Mouse (Mus musculus): ENCODE results near the gene Dcun1d3. TPM values are rescaled to one million over a fixed set of nuclear protein-coding genes. Genes with fewer than 3 reads are reported as not detected.

Gene Dcun1d3
- total and polyA plus RNA-seq, 3 experiments: 8.9 to 10.8 (median 8.9) TPM

DNA sequence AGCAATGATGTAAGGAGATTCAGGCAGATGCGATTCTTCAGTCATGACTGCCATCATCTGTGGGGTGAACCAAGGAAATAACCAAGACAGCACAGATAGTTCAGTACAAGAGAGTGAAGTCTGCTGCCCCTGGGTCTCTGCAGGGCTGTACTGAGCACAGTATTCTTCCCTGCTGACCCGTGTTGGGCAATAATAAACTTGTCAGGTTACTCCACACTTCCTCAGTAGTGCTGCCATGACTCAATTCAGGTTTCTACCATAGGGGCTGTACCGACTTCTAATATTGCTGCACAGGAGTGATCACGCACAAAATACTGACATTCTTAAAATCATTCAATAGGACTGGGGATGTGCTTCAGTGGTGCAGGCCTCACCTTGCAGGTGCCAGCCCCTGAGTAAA lies 16.9 kb downstream of the Dcun1d3 start:
- DNase-seq (ENCODE audit: low spot score) (no peak), ATAC-seq (ENCODE audit: extremely low read depth, insufficient number of reproducible peaks, low FRiP score, poor library complexity, severe bottlenecking) (no peak)
- peaks cover 31% of the 10 kb centered on the region for H3K36me3 ChIP-seq (replicated peaks)
- TF ChIP-seq TAL1 (conservative IDR thresholded peaks at IDR 0.05; ENCODE audit: low read depth, low read length) (no peak), CTCF (IDR thresholded peaks at IDR 0.05; ENCODE audit: low read depth, low read length) (no peak), POLR2AphosphoS5 (IDR thresholded peaks at IDR 0.05; ENCODE audit: insufficient replicate concordance, low read depth, low read length) (no peak), GATA2 (IDR thresholded peaks at IDR 0.05; ENCODE audit: borderline replicate concordance, low read depth, low read length) (no peak), GATA1 (IDR thresholded peaks at IDR 0.05; ENCODE audit: borderline replicate concordance, low read length) (no peak)
- H3K4me1 ChIP-seq (ENCODE audit: insufficient read depth, low read depth, low read length): peaks cover 2% of the 10 kb centered on the region
- H3K9me3 ChIP-seq (replicated peaks): no peaks in the 10 kb centered on the region
- H3K4me3 ChIP-seq (ENCODE audit: low read depth, low read length): no peak overlapping the region
- no peaks in the 10 kb centered on the region for H3K27me3 ChIP-seq (ENCODE audit: insufficient read depth, low read length)

- no peak for DNase-seq (ENCODE audit: low spot score)
- Histone ChIP-seq H3K4me1 (ENCODE audit: insufficient read depth, low read depth, low read length) (no peaks in the 10 kb centered on the region; the same call in 1 of the 2 replicates), H3K27me3 (ENCODE audit: insufficient read depth, low read length) (no peaks in the 10 kb centered on the region), H3K36me3 (replicated peaks) (peaks cover 32% of the 10 kb centered on the region), H3K9me3 (replicated peaks) (no peaks in the 10 kb centered on the region), H3K4me3 (ENCODE audit: low read depth, low read length) (no peak overlapping the region)
- no peak for TF ChIP-seq GATA1 (IDR thresholded peaks at IDR 0.05; ENCODE audit: borderline replicate concordance, low read length)
- TF ChIP-seq GATA2 (IDR thresholded peaks at IDR 0.05; ENCODE audit: borderline replicate concordance, low read depth, low read length): no peak
- no peak for TF ChIP-seq POLR2AphosphoS5 (IDR thresholded peaks at IDR 0.05; ENCODE audit: insufficient replicate concordance, low read depth, low read length)
- no peak for TF ChIP-seq TAL1 (conservative IDR thresholded peaks at IDR 0.05; ENCODE audit: low read depth, low read length)
- no peak for TF ChIP-seq CTCF (IDR thresholded peaks at IDR 0.05; ENCODE audit: low read depth, low read length)
- ATAC-seq (ENCODE audit: extremely low read depth, insufficient number of reproducible peaks, low FRiP score, poor library complexity, severe bottlenecking): no peak
Observed at GRCm38 (mm10) chr7:119875776-119876440, 20.2 kb downstream of the Dcun1d3 start.

DNA sequence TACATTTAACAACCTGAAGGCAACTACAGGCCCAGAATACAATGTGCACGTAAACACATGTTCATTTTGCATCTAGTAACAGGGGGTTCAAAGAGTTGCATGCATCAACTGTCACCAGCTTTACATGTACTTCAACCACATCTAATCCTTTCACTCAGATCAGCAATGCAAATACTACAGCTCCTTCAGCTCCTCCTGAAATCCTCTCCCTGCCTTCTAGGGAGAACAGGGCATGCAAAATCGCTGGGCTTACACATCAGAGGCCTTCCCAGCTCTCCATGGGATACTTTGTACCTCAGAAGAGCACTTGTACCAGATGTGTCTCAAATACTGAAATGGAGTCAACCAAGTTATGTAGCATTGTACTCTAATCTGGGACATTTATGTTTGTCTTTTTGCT lies 23.0 kb downstream of the Dcun1d3 start:
- Histone ChIP-seq H3K36me3 (replicated peaks) (peaks cover 26% of the 10 kb centered on the region), H3K9me3 (replicated peaks) (no peaks in the 10 kb centered on the region), H3K4me3 (ENCODE audit: low read depth, low read length) (no peak overlapping the region), H3K27me3 (ENCODE audit: insufficient read depth, low read length) (no peaks in the 10 kb centered on the region), H3K4me1 (ENCODE audit: insufficient read depth, low read depth, low read length) (peaks cover 3% of the 10 kb centered on the region; the same call in 1 of the 2 replicates)
- ATAC-seq (ENCODE audit: extremely low read depth, insufficient number of reproducible peaks, low FRiP score, poor library complexity, severe bottlenecking) (no peak), DNase-seq (ENCODE audit: low spot score) (no peak)
- no peak for TF ChIP-seq TAL1 (conservative IDR thresholded peaks at IDR 0.05; ENCODE audit: low read depth, low read length)
- TF ChIP-seq POLR2AphosphoS5 (IDR thresholded peaks at IDR 0.05; ENCODE audit: insufficient replicate concordance, low read depth, low read length): no peak
- TF ChIP-seq GATA1 (IDR thresholded peaks at IDR 0.05; ENCODE audit: borderline replicate concordance, low read length): no peak
- no peak for TF ChIP-seq CTCF (IDR thresholded peaks at IDR 0.05; ENCODE audit: low read depth, low read length)

- Histone ChIP-seq H3K36me3 (replicated peaks) (peaks cover 25% of the 10 kb centered on the region), H3K4me1 (ENCODE audit: insufficient read depth, low read depth, low read length) (peaks cover 3% of the 10 kb centered on the region; the same call in 1 of the 2 replicates), H3K4me3 (ENCODE audit: low read depth, low read length) (no peak overlapping the region), H3K27me3 (ENCODE audit: insufficient read depth, low read length) (no peaks in the 10 kb centered on the region), H3K9me3 (replicated peaks) (no peaks in the 10 kb centered on the region)
- DNase-seq (ENCODE audit: low spot score) (no peak), ATAC-seq (ENCODE audit: extremely low read depth, insufficient number of reproducible peaks, low FRiP score, poor library complexity, severe bottlenecking) (no peak)
- no peak for TF ChIP-seq POLR2AphosphoS5 (IDR thresholded peaks at IDR 0.05; ENCODE audit: insufficient replicate concordance, low read depth, low read length)
- no peak for TF ChIP-seq CTCF (IDR thresholded peaks at IDR 0.05; ENCODE audit: low read depth, low read length)
- no peak for TF ChIP-seq GATA1 (IDR thresholded peaks at IDR 0.05; ENCODE audit: borderline replicate concordance, low read length)
- TF ChIP-seq TAL1 (conservative IDR thresholded peaks at IDR 0.05; ENCODE audit: low read depth, low read length): no peak
- TF ChIP-seq GATA2 (IDR thresholded peaks at IDR 0.05; ENCODE audit: borderline replicate concordance, low read depth, low read length): no peak
Observed at GRCm38 (mm10) chr7:119872204-119872603, 23.9 kb downstream of the Dcun1d3 start.

DNA sequence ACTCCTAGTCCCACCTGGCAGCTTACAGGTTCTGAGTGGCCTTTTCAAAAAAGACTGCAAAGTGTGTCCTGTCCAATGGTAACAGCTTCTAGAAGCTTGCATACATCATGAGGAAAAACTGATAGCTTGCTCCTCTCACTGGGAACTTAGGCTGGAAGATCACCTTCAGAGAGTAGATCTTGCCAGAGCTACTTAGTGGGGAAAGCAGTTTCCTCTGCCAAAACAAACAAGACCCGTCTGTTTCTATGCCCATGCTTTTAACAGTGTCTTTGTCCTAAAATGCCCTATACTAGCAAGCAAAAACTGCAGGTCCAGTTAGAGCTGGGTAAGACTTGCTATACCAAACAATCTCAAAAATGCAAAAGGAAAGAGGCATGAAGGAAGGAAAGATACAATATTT lies 30.0 kb downstream of the Dcun1d3 start:
- H3K4me3 ChIP-seq (ENCODE audit: low read depth, low read length): no peak overlapping the region
- DNase-seq (ENCODE audit: low spot score) (no peak), ATAC-seq (ENCODE audit: extremely low read depth, insufficient number of reproducible peaks, low FRiP score, poor library complexity, severe bottlenecking) (no peak)
- peaks cover 39% of the 10 kb centered on the region for H3K36me3 ChIP-seq (replicated peaks)
- H3K4me1 ChIP-seq (ENCODE audit: insufficient read depth, low read depth, low read length): peaks cover 50% of the 10 kb centered on the region
- TF ChIP-seq TAL1 (conservative IDR thresholded peaks at IDR 0.05; ENCODE audit: low read depth, low read length): no peak
- no peak for TF ChIP-seq CTCF (IDR thresholded peaks at IDR 0.05; ENCODE audit: low read depth, low read length)
- TF ChIP-seq GATA2 (IDR thresholded peaks at IDR 0.05; ENCODE audit: borderline replicate concordance, low read depth, low read length): no peak
- TF ChIP-seq GATA1 (IDR thresholded peaks at IDR 0.05; ENCODE audit: borderline replicate concordance, low read length): no peak
- no peak for TF ChIP-seq POLR2AphosphoS5 (IDR thresholded peaks at IDR 0.05; ENCODE audit: insufficient replicate concordance, low read depth, low read length)
- no peaks in the 10 kb centered on the region for H3K9me3 ChIP-seq (replicated peaks)
- no peaks in the 10 kb centered on the region for H3K27me3 ChIP-seq (ENCODE audit: insufficient read depth, low read length)

- ATAC-seq (ENCODE audit: extremely low read depth, insufficient number of reproducible peaks, low FRiP score, poor library complexity, severe bottlenecking) (peak; percentile 71), DNase-seq (ENCODE audit: low spot score) (peak; percentile 20)
- no peak for TF ChIP-seq GATA1 (IDR thresholded peaks at IDR 0.05; ENCODE audit: borderline replicate concordance, low read length)
- TF ChIP-seq TAL1 (conservative IDR thresholded peaks at IDR 0.05; ENCODE audit: low read depth, low read length): peak; percentile 70
Observed at GRCm38 (mm10) chr7:119864500-119864899, 31.6 kb downstream of the Dcun1d3 start.

More at GRCm38 (mm10) chr7:119864500-119864899, 31.6 kb downstream of the Dcun1d3 start:
- Histone ChIP-seq H3K36me3 (replicated peaks) (peaks cover 45% of the 10 kb centered on the region), H3K9me3 (replicated peaks) (no peaks in the 10 kb centered on the region), H3K4me1 (ENCODE audit: insufficient read depth, low read depth, low read length) (peaks cover 64% of the 10 kb centered on the region), H3K27me3 (ENCODE audit: insufficient read depth, low read length) (no peaks in the 10 kb centered on the region), H3K4me3 (ENCODE audit: low read depth, low read length) (no peak overlapping the region)
